8 mouse cellular contexts compared by ENCODE assay signal in genomic region chr11:29808173-29808980, GRCm38 (mm10). TPM values are rescaled to one million over a fixed set of nuclear protein-coding genes. Genes with fewer than 3 reads are reported as not detected.
DNase-seq lines count a peak whose midpoint lies in the region; ATAC-seq lines count a peak whose summit lies in the region.

No protein-coding gene starts in this region.

- H3K27me3 ChIP-seq in heart, embryonic 12.5 days (replicated peaks), result no peaks in the 10 kb centered on the region
- no peaks in the 10 kb centered on the region for H3K27me3 ChIP-seq in liver, embryonic 13.5 days

- H3K36me3 ChIP-seq in heart, embryonic 12.5 days, result no peaks in the 10 kb centered on the region
- no peaks in the 10 kb centered on the region for H3K36me3 ChIP-seq in liver, embryonic 13.5 days

- H3K9me3 ChIP-seq in heart, embryonic 12.5 days (replicated peaks), result no peaks in the 10 kb centered on the region
- no peaks in the 10 kb centered on the region for H3K9me3 ChIP-seq in liver, embryonic 13.5 days (replicated peaks)

- WGBS in heart, embryonic 12.5 days, result 27% methylated on average over 9 of the region's 9 CpGs
- WGBS in liver, embryonic 13.5 days (ENCODE audit: insufficient replicate concordance), result 15% methylated on average over 9 of the region's 9 CpGs

- H3K9ac ChIP-seq in heart, embryonic 12.5 days, result no peak overlapping the region
- H3K9ac ChIP-seq in liver, embryonic 13.5 days, result 0 out of 2 replicates have a peak overlapping the region, but pooled peaks have one; percentile 27

- H3K27ac ChIP-seq in heart, embryonic 12.5 days (ENCODE audit: poor library complexity, severe bottlenecking), result peak overlapping the region; percentile 87
- peak overlapping the region; percentile 19 for H3K27ac ChIP-seq in liver, embryonic 13.5 days

- 0 out of 2 replicates have a peak overlapping the region, but pooled peaks have one; percentile 11 for H3K4me2 ChIP-seq in heart, embryonic 12.5 days
- H3K4me2 ChIP-seq in liver, embryonic 13.5 days, result no peak overlapping the region

- no peak overlapping the region for H3K4me3 ChIP-seq in heart, embryonic 12.5 days
- no peak overlapping the region for H3K4me3 ChIP-seq in liver, embryonic 13.5 days (replicated peaks)

- DNase-seq in adrenal gland, adult (ENCODE audit: inconsistent age in 2 of 2, low spot score in 1 of 2), result peak; percentile 25 to 78
- no peak for DNase-seq in adrenal gland, postnatal 4 days (ENCODE audit: low spot score in 2 of 2)
- DNase-seq in right cerebral cortex, postnatal 10 days (ENCODE audit: low spot score in 2 of 2), result peak; percentile 67 to 78
- no peak for DNase-seq in right cerebral cortex, adult 2 months (ENCODE audit: low spot score in 2 of 2)
- DNase-seq in liver, embryonic 13.5 days, result no peak
- peak; percentile 4 for DNase-seq in retina, postnatal 7 days (ENCODE audit: low read depth, low spot score)
- DNase-seq in thymus, postnatal 14 days, result no peak

- peak; percentile 51; the same call in 1 of the 2 replicates for ATAC-seq in heart, embryonic 12.5 days (ENCODE audit: insufficient number of reproducible peaks, low FRiP score)
- peak; percentile 73 for ATAC-seq in liver, embryonic 13.5 days (ENCODE audit: low read depth)

- peaks cover 25% of the 10 kb centered on the region for H3K4me1 ChIP-seq in heart, embryonic 12.5 days (replicated peaks)
- peaks cover 28% of the 10 kb centered on the region for H3K4me1 ChIP-seq in liver, embryonic 13.5 days (replicated peaks)

RNA-seq across cellular contexts. Expression of gene 4931440F15Rik, which starts 17.1 kb away (rescaled TPM):
- under 1 TPM; 0.48 to 0.85 TPM for total RNA-seq in adrenal gland, postnatal 4 days (2021)
- 0.19 and 0.39 TPM in 2 replicates for polyA plus RNA-seq in heart, embryonic 12.5 days (2016; fragmentation: Nextera tagmentation; extraction: Ambion mirVana)
- polyA plus RNA-seq in liver, embryonic 13.5 days (2015; fragmentation: Nextera tagmentation; extraction: Ambion mirVana), result 0.29 and 0.38 TPM in 2 replicates

Comparison
In these comparisons a context has a peak if more than half of its experiments do, and no peak if none do; other contexts are left out.
1. DNase-seq: peak in adrenal gland, adult (2 of 2), right cerebral cortex, postnatal 10 days (2 of 2) and retina, postnatal 7 days (single experiment); none in adrenal gland, postnatal 4 days (0 of 2), right cerebral cortex, adult 2 months (0 of 2), liver, embryonic 13.5 days (single experiment) and thymus, postnatal 14 days (single experiment).